Mouse (Mus musculus): ENCODE measurements at regions not wholly inside any gene's neighbourhood (a gene's known extent, or its start where the extent isn't known, plus 50 kb on each side); places are given as distances from the start of the nearest gene placed in this dataset.

GRCm38 (mm10) chr13:117082758-117083157 is 57.4 kb upstream of the Parp8 start:
- intact Hi-C loops (cut with DNase I): loop anchor here (5.0 kb wide), 1 partner anchor 145 kb away; no protein-coding TSS in a partner anchor
- H3K27ac ChIP-seq: no peak overlapping the region
- no peak for DNase-seq
- TF ChIP-seq CTCF (IDR thresholded peaks at IDR 0.05): no peak
- no peak overlapping the region for H3K4me3 ChIP-seq

DNA sequence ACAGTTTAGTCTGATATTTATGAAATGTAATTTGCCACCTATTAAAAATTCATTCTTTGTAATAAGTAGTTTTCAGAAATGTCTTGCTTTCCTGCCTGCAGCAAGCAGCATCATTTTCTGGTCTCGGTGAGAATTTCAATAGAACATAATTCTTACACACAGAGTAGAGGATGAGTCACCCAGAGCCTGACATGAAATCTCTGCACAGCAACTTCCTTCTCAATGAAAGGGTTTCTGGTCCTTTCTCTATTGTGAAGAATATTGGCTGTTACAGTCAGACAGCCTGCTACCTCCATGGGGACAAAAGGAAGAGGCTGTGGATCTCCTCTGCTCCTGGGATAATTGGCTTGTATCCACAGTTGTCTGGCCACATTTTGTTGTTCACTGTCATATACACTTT is 54.0 kb upstream of the Parp8 start:
- intact Hi-C loops (cut with DNase I): no loop called here
- no peak overlapping the region for H3K27ac ChIP-seq
- TF ChIP-seq CTCF (IDR thresholded peaks at IDR 0.05): no peak

More for the DNA sequence above, 54.0 kb upstream of the Parp8 start:
- no peak overlapping the region for H3K4me3 ChIP-seq
- no peak for DNase-seq

Measured in gastrocnemius, adult 2 months (tissue).